Mouse (Mus musculus) E14TG2a.4 (cell line): Measurements from ENCODE around the gene Ccdc92.

Source experiments
- H3K27me3 ChIP-seq: 2 replicates; pipeline ENCODE4 v1.6.1; 2014; ENCODE audit warnings: low read length, control low read depth; ENCODE audit not compliant: insufficient read depth
- H3K36me3 ChIP-seq: 2 replicates; pipeline ENCODE4 v1.6.1; 2014; ENCODE audit warnings: low read length, control low read depth; ENCODE audit not compliant: insufficient read depth
- H3K4me1 ChIP-seq: replicated peaks from 2 replicates; pipeline ENCODE4 v1.6.1; 2014; ENCODE audit warnings: low read depth, low read length, control low read depth
- H3K4me3 ChIP-seq: replicated peaks from 2 replicates; pipeline ENCODE4 v1.5.1; 2014; ENCODE audit warnings: mild to moderate bottlenecking, low read length
- H3K9me3 ChIP-seq: 2 replicates; pipeline ENCODE4 v1.6.1; 2014; ENCODE audit warnings: low read length, control low read depth
- CTCF ChIP-seq: conservative IDR thresholded peaks from 2 replicates; pipeline ENCODE4 v1.5.1; 2014; ENCODE audit warnings: low read length
- NANOG ChIP-seq: IDR thresholded peaks from 2 replicates; pipeline ENCODE4 v1.6.1; 2014; ENCODE audit warnings: borderline replicate concordance, low read length, mixed read lengths
- POU5F1 ChIP-seq: IDR thresholded peaks from 2 replicates; pipeline ENCODE4 v1.6.1; 2014; ENCODE audit warnings: low read length, borderline replicate concordance

Ccdc92 gene

GRCm38 (mm10) chr5:124868981-124869380 lies 6.8 kb upstream of the Ccdc92 start:
- H3K4me3 ChIP-seq: no peak overlapping the region
- peak; percentile 21 for TF ChIP-seq CTCF
- no peak for TF ChIP-seq NANOG
- peaks cover 46% of the 10 kb centered on the region for H3K4me1 ChIP-seq
- H3K27me3 ChIP-seq: no peaks in the 10 kb centered on the region
- H3K9me3 ChIP-seq: no peaks in the 10 kb centered on the region
- H3K36me3 ChIP-seq: peaks cover 82% of the 10 kb centered on the region

DNA sequence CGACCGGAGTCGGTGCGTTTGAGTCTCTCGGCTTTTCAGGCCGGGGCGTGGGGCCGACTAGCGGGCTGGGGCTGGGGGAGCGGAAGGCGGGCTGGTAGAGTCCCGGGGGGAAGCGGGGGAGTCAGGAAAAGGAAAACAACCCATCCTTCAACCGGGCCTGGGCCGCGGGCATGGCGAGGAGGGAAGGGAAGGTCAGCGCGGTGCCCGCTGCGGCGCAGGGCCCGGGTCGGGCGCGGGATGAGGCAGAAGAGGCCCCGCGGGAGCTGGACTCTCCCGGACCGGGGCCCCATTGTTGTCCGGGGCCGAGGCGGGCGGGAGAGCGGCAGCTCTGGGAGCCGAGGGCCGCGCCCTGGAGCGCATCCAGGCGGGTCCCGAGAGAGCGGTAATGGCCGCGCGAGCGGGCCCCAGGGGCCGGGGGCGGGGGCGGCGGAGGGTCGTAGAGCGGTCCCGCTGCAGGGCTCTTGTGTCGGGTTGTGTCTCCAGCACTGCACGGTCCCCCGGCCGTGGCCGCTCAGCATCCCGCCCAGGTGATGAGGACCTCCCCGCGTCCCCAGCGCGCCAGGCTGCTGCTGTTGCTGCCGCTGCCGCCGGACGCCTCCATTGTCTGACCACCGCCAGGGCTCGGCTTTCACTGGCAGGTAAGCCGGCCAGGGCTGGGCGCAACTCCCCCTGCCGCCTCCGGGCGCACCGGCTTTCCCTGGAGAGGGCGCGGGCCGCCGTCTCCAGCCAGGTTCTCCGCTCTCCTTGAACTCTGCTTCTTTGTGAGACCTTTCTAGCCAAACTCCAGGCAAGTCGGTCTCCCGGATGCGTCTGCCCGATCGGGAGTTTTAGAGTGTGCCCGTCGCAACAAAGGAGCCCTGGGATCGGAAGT lies 882 bp upstream of the Ccdc92 start:
- Histone ChIP-seq H3K4me3 (peak overlapping the region; percentile 95), H3K9me3 (no peaks in the 10 kb centered on the region), H3K27me3 (peaks cover 13% of the 10 kb centered on the region), H3K4me1 (peaks cover 28% of the 10 kb centered on the region), H3K36me3 (peaks cover 32% of the 10 kb centered on the region)
- TF ChIP-seq POU5F1 (no peak), CTCF (no peak), NANOG (no peak)

GRCm38 (mm10) chr5:124861463-124861862 lies 761 bp downstream of the Ccdc92 start:
- Histone ChIP-seq H3K9me3 (no peaks in the 10 kb centered on the region), H3K27me3 (peaks cover 13% of the 10 kb centered on the region), H3K4me3 (peak overlapping the region; percentile 94), H3K4me1 (peaks cover 28% of the 10 kb centered on the region), H3K36me3 (peaks cover 24% of the 10 kb centered on the region)
- no peak for TF ChIP-seq POU5F1
- TF ChIP-seq NANOG: no peak
- TF ChIP-seq CTCF: no peak

- peaks cover 27% of the 10 kb centered on the region for H3K4me1 ChIP-seq
- H3K4me3 ChIP-seq: no peak overlapping the region
- peaks cover 13% of the 10 kb centered on the region for H3K27me3 ChIP-seq
- peaks cover 24% of the 10 kb centered on the region for H3K36me3 ChIP-seq
- no peaks in the 10 kb centered on the region for H3K9me3 ChIP-seq
- TF ChIP-seq POU5F1 (no peak), CTCF (peak; percentile 48), NANOG (no peak)
These were observed 2.2 kb downstream of the Ccdc92 start for GRCm38 (mm10) chr5:124860013-124860412.

DNA sequence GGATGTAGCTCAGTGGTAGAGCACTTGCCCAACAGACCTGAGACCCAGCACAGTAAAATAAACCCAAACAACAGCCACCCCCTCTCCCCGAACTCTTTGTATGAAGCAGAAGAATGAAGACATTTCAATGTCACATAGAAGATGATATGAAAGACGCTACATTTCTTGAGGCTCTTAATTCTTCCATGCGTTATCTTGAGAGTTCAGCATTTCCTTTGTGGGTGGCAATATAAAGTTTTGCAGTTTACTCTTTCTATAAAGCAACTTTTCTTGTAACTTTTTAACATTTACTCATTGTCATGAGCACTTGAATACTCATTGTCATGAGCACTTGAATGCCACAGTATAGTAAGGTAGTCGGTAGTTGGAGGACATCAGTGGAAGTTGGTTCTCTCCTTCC lies 8.0 kb downstream of the Ccdc92 start:
- Histone ChIP-seq H3K4me1 (peaks cover 26% of the 10 kb centered on the region), H3K36me3 (peaks cover 25% of the 10 kb centered on the region; the same call in 1 of the 2 replicates), H3K27me3 (peaks cover 4% of the 10 kb centered on the region; the same call in 1 of the 2 replicates), H3K9me3 (no peaks in the 10 kb centered on the region), H3K4me3 (no peak overlapping the region)
- TF ChIP-seq NANOG (no peak), CTCF (no peak), POU5F1 (no peak)

- TF ChIP-seq CTCF: no peak
- TF ChIP-seq NANOG: no peak
- TF ChIP-seq POU5F1: no peak
- peaks cover 25% of the 10 kb centered on the region; the same call in 1 of the 2 replicates for H3K36me3 ChIP-seq
- peaks cover 34% of the 10 kb centered on the region for H3K4me1 ChIP-seq
- H3K4me3 ChIP-seq: no peak overlapping the region
- H3K9me3 ChIP-seq: no peaks in the 10 kb centered on the region
- H3K27me3 ChIP-seq: no peaks in the 10 kb centered on the region
These were observed 9.1 kb downstream of the Ccdc92 start for GRCm38 (mm10) chr5:124853079-124853478.

- Histone ChIP-seq H3K27me3 (no peaks in the 10 kb centered on the region), H3K9me3 (no peaks in the 10 kb centered on the region), H3K4me3 (no peak overlapping the region), H3K36me3 (peaks cover 20% of the 10 kb centered on the region; the same call in 1 of the 2 replicates), H3K4me1 (peaks cover 36% of the 10 kb centered on the region)
- TF ChIP-seq POU5F1: no peak
- TF ChIP-seq CTCF: no peak
These were observed 9.9 kb downstream of the Ccdc92 start for GRCm38 (mm10) chr5:124852294-124852693.

DNA sequence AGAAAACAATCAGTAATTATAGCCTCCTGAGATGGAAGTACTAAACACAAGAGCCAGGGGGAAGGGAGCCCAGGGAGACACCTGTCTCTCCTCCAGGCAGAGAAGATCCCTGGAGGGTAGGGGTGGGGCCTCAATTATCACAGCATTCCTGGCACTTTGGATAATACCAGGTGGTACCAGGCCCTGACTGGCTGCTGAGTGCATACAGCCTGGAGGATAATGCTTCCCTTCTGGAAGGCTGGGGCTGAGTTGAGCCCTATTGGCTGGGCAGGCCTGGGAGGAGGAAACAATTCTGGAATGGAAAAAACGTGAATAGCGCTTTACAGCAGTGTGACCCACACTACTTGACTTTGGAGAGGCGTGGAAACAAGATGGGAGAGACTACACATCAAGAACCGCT lies 10.7 kb downstream of the Ccdc92 start:
- Histone ChIP-seq H3K4me3 (no peak overlapping the region), H3K27me3 (no peaks in the 10 kb centered on the region), H3K36me3 (peaks cover 16% of the 10 kb centered on the region; the same call in 1 of the 2 replicates), H3K4me1 (peaks cover 36% of the 10 kb centered on the region), H3K9me3 (no peaks in the 10 kb centered on the region)
- TF ChIP-seq POU5F1: no peak
- TF ChIP-seq CTCF: no peak
- TF ChIP-seq NANOG: no peak

GRCm38 (mm10) chr5:124848994-124849393 lies 13.2 kb downstream of the Ccdc92 start:
- TF ChIP-seq CTCF (no peak), POU5F1 (no peak), NANOG (no peak)
- H3K4me3 ChIP-seq: no peak overlapping the region

More at GRCm38 (mm10) chr5:124848994-124849393, 13.2 kb downstream of the Ccdc92 start:
- Histone ChIP-seq H3K36me3 (0 out of 2 replicates have a peak, but pooled peaks cover 6% of the 10 kb centered on the region), H3K27me3 (no peaks in the 10 kb centered on the region), H3K9me3 (no peaks in the 10 kb centered on the region), H3K4me1 (peaks cover 38% of the 10 kb centered on the region)
